Mouse (Mus musculus) left cerebral cortex, adult 11 months (tissue): ENCODE measurements around the gene Cactin.

Experiments used
- DNase-seq: peaks from one replicate; pipeline ENCODE4 v3.0.0; 2022; ENCODE audit warnings: low spot score

Cactin gene

DNA sequence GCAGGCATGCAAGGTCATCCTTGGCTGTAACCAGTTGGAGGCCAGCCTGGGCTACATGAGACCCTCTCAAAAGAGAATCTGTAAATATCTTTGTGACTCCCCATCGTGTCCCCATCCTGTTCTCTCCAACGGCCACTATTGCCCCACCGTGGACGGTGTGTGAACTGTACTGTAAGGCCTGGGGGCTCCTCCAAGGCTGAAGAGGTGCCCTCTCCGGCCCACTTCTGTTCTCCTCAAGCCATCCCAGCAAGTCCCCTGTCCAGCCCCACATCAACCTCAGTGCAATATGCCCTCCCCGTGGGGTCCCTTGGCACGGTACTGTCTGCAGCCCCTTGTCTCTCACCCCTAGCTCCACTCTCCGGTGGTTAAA lies 1.6 kb upstream of the Cactin start:
- DNase-seq, result no peak

DNA sequence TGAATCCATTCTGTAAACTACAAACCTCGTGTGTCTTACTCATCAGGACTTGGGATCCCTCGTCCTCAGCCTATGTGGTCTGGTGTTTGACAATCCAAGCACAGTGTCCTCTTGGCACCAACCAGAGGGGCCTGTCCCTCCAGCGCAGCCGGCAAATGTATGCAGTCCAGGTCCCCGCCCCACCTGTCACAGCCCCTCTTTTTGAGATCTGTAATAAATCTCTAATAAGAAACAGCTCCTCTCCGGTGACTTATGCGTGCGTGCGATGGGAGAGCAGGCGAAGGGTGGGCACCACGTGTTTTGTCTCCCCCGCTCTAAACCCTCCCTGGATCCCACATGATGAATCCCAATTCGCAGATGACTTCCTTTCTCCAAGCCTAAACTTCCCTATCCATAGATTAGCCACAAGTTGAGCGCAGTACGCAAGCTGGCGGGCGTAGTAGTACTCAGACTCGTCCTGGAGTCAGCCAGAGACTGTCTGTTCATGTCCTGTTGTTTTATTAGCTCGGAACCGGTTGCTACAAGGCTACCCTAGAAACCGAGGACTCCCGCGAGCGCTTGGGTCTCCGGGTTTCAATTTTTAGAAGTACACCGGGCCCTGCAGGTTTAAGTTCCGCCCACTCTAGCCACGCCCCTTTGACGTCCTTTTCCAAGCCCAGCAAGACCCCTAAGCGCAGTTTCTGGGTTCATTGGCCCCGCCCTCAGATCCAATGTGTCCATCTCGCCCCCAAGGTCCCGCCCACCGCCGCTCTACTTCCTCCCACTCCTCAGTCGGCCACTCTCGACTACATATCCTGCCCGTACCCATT lies 958 bp upstream of the Cactin start:
- no peak for DNase-seq

DNA sequence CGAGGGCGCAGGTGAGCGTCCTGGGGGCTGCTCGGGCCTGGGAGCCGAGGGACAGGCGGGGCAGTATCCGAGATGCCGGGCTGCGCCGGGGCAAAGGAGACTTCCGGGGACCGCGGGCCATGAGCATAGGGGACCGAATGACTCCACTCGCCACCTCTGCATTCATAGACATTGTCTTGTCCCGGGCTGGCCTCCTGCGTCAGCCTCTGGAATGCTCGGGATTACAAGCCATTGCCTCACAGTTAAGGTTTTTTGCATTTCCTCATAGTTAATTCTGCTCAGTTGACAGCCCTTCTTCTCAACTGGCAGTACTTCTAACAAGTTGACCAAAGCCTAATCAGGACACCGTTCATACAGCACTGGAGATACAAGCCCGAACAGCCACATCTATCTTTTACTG lies 533 bp downstream of the Cactin start:
- no peak for DNase-seq

DNA sequence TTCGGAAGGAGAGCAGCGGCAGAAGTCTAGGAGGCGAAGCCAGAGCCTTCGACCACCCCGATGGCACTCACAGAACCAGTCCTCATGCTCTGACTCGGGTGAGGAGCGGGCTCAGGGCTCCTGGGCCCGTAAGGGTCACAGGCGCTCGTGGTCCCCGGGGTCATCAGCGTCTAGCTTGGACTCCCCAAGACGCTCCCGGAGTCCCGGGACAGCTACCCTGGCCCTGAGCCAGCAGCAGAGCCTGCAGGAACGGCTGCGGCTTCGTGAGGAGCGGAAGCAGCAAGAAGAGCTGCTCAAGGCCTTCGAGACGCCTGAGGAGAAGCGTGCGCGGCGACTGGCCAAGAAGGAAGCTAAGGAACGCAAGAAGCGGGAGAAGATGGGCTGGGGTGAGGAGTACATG lies 1.5 kb downstream of the Cactin start:
- no peak for DNase-seq

DNA sequence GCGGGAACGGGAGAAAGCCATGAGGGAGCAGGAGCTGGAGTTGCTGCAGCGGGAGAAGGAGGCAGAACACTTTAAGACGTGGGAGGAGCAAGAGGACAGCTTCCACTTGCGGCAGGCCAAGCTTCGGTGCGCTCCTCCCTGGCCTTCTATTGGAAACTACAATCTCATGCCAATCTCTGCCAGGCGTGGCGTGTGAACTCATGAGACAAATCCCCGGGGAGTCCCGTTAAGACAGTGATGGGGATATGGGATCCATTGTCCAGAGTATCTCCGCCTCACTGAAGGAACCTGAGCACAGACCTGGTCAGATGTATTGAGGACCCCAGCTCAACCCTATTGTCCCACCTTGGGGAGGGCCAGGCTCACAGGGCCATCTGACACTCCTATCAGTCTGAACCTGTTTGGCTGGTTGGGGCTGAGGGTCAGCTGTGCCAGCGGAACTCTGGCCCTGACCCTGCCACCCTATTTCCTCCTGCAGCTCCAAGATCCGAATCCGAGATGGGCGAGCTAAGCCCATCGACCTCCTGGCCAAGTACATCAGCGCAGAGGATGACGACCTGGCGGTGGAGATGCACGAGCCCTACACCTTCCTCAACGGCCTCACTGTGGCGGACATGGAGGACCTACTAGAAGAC lies 2.4 kb downstream of the Cactin start:
- no peak for DNase-seq

DNA sequence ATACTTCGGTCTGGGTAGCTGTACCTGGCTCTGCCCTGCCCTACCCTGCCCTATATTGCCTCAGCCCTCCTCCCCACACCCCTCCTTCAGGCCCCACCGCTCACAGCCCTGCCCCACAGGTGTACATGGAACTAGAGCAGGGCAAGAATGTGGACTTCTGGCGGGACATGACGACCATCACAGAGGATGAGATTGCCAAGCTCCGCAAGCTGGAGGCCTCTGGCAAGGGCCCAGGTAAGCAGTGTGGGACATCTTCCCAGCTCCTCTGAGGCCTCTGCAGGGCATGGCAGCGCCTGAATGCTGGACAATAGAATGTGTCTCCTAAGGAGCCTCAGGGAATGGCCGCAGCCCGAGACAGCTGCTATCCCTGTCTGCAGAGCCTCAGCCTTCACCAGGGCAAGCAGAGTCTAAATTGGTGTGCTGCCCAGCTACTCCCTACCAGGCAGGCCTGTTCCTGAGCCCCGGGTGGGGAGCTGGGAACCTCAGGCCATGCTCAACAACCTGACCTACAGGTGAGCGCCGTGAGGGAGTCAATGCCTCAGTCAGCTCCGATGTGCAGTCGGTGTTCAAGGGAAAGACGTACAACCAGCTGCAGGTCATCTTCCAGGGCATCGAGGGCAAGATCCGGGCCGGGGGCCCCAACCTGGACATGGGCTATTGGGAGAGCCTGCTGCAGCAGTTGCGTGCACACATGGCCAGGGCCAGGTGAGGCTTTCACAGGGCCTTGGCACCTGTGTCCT lies 3.1 kb downstream of the Cactin start:
- DNase-seq, result no peak

DNA sequence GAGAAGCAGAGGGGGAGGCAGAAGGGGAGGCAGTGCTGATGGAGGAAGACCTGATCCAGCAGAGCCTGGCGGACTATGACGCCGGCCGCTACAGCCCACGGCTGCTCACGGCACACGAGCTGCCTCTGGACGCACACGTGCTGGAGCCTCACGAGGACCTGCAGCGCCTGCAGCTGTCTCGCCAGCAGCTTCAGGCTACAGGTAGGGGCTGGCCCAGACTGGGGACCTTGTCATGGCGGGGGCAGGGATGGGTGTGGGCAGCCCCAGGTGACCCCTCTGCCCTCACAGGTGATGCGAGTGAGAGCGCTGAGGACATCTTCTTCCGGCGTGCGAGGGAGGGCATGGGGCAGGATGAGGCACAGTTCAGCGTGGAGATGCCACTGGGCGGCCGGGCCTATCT lies 4.3 kb downstream of the Cactin start:
- no peak for DNase-seq

DNA sequence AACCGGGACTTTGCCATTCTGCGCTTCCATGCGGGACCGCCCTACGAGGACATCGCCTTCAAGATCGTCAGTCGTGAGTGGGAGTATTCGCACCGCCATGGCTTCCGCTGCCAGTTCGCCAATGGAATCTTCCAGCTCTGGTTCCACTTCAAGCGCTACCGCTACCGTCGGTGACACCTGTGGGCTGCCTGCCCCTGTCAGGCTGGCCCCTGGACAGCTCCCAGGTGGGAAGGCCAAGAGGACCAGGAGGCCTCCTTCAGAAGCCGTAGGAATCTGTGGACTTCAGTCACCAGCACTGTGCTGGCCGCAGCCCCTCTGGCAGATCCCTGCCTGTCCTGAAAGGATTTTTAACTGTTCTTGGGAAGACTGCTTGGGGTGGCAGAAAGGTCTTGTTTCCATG lies 4.9 kb downstream of the Cactin start:
- no peak for DNase-seq

DNA sequence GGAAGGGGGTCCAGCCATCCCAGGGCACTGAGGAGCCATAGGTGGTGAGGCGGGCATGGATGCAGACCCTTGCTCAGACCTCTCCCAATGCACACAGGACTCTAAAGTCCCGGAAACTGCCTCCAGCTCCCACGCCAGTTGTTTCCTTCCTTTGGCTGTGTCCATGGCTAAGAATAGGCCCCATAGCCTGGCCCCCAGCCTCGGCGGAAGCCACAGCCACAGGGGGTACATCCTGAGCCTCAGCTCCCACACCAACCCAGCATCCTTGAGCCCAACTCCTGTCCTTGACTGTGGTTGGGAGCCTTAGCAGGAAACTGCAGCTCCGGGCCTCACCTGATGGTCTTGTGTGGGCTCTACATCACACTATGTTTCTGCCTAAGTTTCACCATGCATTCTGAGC lies 6.0 kb downstream of the Cactin start:
- no peak for DNase-seq

DNA sequence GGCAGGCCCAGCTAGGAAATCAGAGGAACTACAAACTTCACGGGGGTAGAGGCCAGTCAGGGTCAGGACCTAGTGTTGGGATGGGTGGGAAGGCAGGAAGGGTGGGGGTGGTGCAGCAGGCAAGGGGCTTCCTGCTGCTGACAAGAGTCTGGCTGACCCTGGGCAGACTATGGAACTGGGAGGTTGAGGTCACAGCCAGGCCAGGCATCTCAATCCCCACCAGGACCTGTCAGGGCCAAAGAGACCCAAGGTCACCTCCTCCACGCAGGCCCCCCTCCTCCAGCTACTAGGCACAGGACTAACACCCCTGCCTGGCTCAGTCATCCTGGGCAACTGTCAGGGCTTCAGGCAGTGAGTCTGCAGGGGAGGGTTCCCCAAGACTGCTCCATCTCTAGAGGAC lies 7.1 kb downstream of the Cactin start:
- DNase-seq, result no peak

DNA sequence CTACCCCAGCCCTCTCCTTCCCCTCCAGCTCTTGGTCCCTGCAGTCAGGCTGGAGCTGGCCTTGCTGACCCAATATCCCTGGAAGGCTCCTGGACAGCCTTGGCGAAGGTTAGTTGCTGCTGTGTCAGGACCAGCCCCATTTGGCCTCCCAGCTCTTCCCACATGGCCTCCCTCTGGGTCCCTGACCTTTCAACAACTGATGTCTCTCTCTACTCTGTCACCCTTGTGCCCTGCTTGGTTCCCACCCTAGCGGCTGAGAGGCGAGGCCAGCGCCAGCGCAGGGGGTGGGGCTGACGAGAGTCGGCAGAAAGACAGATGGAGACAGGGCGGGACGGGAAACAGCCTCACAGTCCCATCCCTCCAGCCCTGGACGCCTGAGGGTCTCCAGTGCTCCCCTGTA lies 7.5 kb downstream of the Cactin start, which contains the start of gene Tbxa2r:
Tbxa2r (plus strand) TSS at position 346 of the 400 bp plus-strand sequence.
- DNase-seq, result no peak

DNA sequence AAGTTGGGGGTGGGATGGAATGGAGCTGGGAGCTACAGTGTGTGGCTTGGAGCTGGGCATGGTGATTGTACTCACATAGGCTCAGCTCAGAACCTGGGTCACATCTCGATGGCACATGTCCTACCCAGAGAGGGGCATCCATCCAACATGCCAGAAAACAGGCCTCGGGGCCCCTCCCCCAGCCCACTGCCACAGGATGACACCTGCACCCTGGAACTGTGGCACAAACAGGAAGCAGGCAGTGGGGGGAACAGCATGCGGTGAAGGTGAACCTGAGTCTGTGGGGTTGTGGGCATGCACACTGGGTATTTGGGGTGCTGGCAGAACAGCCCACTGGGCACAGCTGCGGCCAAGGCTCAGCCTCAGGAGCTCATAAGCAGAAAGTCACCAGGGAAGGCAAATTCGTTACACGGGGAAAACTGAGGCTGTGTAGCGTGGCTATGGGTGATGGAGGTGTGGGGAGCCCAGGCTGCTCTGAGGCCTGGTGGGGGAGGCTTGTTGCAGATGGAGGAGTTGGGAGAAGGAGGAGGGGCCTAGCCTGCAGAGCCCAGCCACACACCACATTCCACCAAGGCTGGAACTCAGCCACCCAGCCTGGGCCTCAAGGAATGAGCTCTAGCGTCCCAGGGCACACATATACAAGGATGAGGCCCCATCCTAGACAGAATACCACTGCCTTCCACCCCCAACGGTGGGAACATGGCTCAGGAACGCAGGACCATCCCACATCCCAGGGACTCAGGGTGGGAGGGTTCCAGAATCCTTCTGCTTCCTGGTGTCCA lies 8.5 kb downstream of the Cactin start:
- DNase-seq, result no peak

DNA sequence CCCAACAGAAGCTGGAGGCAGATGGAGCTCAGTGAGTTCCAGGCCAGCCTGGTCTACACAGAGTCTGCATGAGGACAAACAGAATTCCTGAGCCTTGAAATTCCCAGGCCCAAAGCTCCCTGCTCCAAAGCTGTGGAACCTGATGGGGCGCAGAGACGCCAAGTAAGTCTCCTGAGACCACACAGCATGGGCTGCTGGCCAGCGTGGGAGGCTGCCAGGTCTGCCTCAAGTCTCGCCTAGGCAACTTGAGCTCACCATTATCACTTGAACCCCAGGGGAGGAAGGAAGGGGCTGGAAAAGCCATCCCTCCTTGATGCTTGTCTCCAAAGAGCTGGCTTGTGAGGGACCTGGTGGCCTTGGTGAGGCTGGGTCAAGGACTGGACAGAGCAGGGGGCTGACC lies 9.1 kb downstream of the Cactin start:
- DNase-seq, result no peak

DNA sequence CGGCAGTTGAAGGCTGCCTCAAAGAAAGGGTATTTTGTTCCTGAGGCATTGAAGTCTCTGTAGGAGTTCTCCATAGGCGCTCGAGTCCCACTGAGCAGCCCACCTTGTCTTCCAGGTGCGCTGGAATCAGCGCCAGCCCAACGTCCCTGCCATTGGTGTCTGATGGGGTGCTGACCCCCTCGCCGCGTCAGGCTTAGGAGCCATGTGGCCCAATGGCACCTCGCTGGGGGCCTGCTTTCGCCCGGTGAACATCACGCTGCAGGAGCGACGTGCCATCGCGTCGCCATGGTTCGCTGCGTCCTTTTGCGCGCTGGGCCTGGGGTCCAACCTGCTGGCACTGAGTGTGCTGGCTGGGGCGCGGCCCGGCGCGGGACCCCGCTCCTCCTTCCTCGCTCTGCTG lies 11.4 kb downstream of the Cactin start:
- no peak for DNase-seq

DNA sequence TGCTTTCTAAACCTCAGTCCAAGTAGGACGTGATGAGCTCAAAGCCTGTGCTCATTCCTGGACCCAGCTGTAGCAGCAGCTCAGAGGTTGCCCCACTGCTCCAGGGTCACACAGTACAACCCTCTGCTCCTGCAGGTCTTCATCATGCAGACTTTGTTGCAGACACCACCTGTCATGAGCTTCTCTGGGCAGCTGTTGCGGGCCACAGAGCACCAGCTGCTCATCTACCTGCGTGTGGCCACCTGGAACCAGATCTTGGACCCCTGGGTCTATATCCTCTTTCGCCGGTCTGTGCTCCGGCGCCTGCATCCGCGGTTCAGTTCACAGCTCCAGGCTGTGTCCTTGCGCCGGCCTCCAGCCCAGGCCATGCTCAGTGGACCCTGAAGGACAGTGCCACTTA lies 13.4 kb downstream of the Cactin start:
- no peak for DNase-seq

DNA sequence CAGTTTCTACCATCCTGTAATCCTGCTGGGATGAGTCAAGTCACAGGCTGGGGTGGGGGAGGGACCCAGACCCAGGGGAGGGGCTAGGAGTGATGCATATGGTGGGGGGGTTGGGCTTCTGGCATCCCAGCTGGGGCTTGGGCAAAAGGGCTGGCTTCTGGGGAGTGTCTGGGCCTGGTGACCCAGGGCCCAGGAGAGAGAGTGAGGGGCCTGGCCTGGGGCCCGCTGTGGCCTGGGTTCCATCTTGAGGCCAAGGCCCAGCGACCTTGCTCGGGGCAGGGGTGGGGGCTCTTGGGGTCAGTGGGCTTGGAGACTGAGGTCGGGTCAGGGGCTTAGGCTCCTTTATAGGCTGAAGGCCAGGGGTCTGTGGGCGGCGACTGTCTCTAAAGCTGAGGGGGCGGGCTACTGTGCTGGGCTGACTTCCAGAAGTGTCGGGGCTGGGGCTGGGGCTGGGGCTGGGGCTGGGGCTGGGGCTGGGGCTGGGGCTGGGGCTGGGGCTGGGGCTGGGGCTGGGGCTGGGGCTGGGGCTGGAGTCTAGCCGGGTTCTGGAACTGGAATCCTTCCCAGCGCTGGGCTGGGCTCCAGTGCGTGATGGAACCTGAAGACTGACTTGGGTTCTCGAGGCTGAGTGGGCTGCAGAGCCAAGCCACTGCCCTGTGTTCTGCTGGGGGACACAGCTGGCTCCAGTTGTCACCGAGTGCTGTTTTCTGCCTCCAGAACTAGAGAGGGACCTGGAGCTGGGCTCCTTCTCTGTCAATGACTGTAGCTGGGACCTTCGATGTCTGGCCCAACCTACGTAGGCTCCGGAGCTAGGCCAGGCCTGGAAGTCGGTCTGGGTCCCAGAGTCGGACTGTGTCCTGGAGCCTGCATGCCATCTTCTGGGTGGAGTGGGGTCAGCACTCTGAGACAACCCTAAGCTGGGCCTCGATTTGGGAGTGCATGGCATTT lies 14.8 kb downstream of the Cactin start:
- no peak for DNase-seq

DNA sequence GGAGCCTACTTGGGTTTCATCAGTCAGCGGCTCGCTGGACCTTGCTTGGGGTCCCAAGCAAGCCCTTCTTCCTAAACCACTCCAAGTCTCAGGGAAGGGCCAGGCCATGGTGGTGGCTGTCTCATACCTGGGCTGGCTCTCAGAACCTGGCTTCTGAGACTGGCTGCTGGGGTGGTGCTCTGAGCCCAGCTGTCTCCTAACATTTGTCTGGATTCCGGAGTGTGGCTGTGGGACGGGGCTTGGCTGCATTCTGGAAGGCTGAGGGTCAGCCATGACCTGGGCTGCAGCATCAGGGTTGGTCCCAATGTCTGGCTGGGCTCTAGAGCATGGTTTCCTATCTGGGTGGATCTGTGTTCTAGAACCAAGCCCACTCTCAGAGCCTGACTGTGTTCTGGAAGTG lies 15.7 kb downstream of the Cactin start:
- no peak for DNase-seq

DNA sequence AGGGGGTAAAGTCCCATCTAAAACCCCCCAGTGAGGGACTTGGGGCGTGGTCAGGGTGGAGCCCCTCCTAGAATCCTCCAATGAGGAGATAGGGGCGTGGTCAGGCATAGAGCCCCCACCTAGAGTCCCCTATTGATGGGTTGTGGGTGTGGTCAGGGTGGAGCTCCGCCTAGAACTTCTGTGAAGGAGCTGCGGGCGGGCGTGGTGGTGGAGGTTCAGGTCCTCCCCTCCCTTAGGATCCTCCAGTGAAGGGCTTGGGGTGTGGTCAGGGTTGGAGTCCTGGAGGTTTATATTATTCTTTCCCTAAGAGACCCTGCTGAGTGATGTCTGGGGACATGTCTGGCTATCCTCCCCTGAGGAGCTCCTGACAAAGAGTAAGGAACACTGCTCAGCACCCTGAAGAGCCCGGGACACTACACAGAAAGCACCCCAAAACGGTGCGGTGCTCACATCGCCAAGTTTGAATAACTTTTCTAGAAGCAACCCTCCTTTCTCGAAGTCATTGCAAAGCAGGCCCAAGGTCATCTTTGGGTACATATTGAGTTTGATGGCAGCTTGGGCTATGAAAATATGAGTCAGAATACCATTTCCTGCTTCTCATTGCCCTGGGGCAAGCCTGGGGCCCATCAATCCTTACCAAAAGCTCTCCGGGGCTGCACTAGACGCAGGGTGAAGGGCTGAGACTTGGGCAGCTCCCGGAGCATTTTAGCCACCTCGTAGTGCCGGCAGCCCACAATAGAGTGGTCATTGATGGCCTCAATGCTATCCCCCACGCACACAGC lies 19.8 kb downstream of the Cactin start:
- no peak for DNase-seq

DNA sequence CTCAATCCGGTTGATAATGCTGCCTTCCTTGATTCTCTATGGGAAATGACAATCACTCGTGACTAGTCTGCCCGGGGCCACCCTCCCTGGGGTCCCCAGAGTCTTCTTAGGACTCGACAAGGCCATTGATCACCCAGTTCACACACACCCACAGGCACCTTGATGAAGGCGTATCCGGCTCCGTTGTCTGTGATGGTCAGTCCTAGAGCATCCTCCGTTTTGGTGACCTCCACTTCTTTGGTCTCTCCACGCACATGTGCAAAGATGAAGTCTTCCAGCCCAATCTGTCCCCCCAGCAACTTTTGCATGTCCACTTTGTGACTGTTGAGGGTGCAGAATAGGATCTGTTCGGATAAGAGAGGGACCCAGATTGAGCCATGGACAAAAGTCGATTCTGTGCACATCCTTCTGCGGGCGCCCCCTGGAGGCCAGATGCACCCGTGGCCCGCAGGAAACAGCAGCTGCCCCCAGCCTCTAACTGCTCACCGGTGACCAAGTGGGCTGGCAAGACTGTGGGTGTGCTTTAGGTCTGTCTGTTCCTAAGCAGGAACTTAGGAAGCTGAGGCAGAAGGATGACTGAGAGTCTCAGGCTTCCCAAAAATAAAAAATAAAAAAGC lies 20.5 kb downstream of the Cactin start:
- DNase-seq, result no peak
